Mouse (Mus musculus): ENCODE results near the gene Prkab1.

Gene Prkab1

GRCm38 (mm10) chr5:116017391-116017790 lies 6.9 kb downstream of the Prkab1 start:
- no peak for DNase-seq

- no peak for DNase-seq
Measured at GRCm38 (mm10) chr5:116016542-116016941, 7.8 kb downstream of the Prkab1 start.

GRCm38 (mm10) chr5:116014237-116014636 lies 10.1 kb downstream of the Prkab1 start:
- DNase-seq: no peak

GRCm38 (mm10) chr5:116013821-116014220 lies 10.5 kb downstream of the Prkab1 start:
- no peak for DNase-seq

GRCm38 (mm10) chr5:116012503-116012902 lies 11.8 kb downstream of the Prkab1 start:
- no peak for DNase-seq

GRCm38 (mm10) chr5:116011700-116012099 lies 12.6 kb downstream of the Prkab1 start:
- DNase-seq: no peak

- DNase-seq: peak in 1 of 2 experiments; percentile 46
Measured at GRCm38 (mm10) chr5:116009884-116010627, 14.3 kb downstream of the Prkab1 start.

GRCm38 (mm10) chr5:116009091-116009851 lies 15.0 kb downstream of the Prkab1 start:
- DNase-seq: peak in 1 of 2 experiments; percentile 38

- DNase-seq: no peak
Measured at GRCm38 (mm10) chr5:116007723-116008122, 16.6 kb downstream of the Prkab1 start.

GRCm38 (mm10) chr5:116006324-116007099 lies 17.8 kb downstream of the Prkab1 start:
- DNase-seq: peak; percentile 53 to 64

GRCm38 (mm10) chr5:116004271-116004670 lies 20.0 kb downstream of the Prkab1 start:
- no peak for DNase-seq

- DNase-seq: peak; percentile 57 to 73
Measured at GRCm38 (mm10) chr5:116003825-116004224, 20.5 kb downstream of the Prkab1 start.

- no peak for DNase-seq
Measured at GRCm38 (mm10) chr5:116003154-116003553, 21.2 kb downstream of the Prkab1 start.

GRCm38 (mm10) chr5:115997376-115997775 lies 26.9 kb downstream of the Prkab1 start:
- no peak for DNase-seq

- DNase-seq: no peak
Measured at GRCm38 (mm10) chr5:115994101-115994500, 30.2 kb downstream of the Prkab1 start.

GRCm38 (mm10) chr5:115991717-115992116 lies 32.6 kb downstream of the Prkab1 start:
- DNase-seq: no peak

GRCm38 (mm10) chr5:115987284-115987683 lies 37.0 kb downstream of the Prkab1 start:
- DNase-seq: no peak

GRCm38 (mm10) chr5:115985101-115985500 lies 39.2 kb downstream of the Prkab1 start:
- no peak for DNase-seq

- DNase-seq: no peak
Measured at GRCm38 (mm10) chr5:115984392-115984791, 39.9 kb downstream of the Prkab1 start.

GRCm38 (mm10) chr5:115982671-115983373 lies 41.5 kb downstream of the Prkab1 start:
- DNase-seq: peak; percentile 83 to 86

- DNase-seq: peak in 1 of 2 experiments; percentile 34
Measured at GRCm38 (mm10) chr5:115980537-115980936, 43.8 kb downstream of the Prkab1 start.

GRCm38 (mm10) chr5:115979134-115979696 lies 45.1 kb downstream of the Prkab1 start:
- peak; percentile 46 to 67 for DNase-seq
